Comparison of ENCODE assay signal across 24 mouse cellular contexts in genomic region chr13:113657204-113657603, GRCm38 (mm10). TPM values are rescaled to one million over a fixed set of nuclear protein-coding genes. Genes with fewer than 3 reads are reported as not detected.
DNase-seq lines count a peak whose midpoint lies in the region; ATAC-seq lines count a peak whose summit lies in the region.
"Had no signal": no experiment of that assay in that cellular context is flagged by ENCODE, and none has a peak within 500 bp of the region (broad histone marks: within the 10 kb centered on the region; RNA-seq: fewer than 3 reads in every experiment).

No protein-coding gene starts in this region.

- H3K36me3 ChIP-seq in heart, embryonic 13.5 days: peaks cover 8% of the 10 kb centered on the region
- H3K36me3 ChIP-seq: forebrain, embryonic 12.5 days; G1E; midbrain, embryonic 12.5 days; neural tube, embryonic 15.5 days had no signal

- no peaks in the 10 kb centered on the region for H3K27me3 ChIP-seq in heart, embryonic 13.5 days (replicated peaks)
- H3K27me3 ChIP-seq: forebrain, embryonic 12.5 days; midbrain, embryonic 12.5 days had no signal

- ATAC-seq in heart, embryonic 13.5 days (ENCODE audit: extremely low read depth, insufficient number of reproducible peaks, low FRiP score, low TSS enrichment): no peak
- ATAC-seq in granulocyte monocyte progenitor cell, adult 5-6 weeks (replicated peaks; ENCODE audit: poor library complexity, severe bottlenecking): peak; percentile 92
- ATAC-seq: CD4-positive, CD25-positive, alpha-beta regulatory T cell, adult 4 months; hindbrain, postnatal 0 days had no signal

- WGBS in heart, embryonic 13.5 days: 36% methylated on average over 7 of the region's 7 CpGs

- peak overlapping the region; percentile 67 for H3K9ac ChIP-seq in heart, embryonic 13.5 days
- H3K9ac ChIP-seq: forebrain, embryonic 12.5 days; midbrain, embryonic 12.5 days; neural tube, embryonic 15.5 days had no signal

- H3K4me2 ChIP-seq in heart, embryonic 13.5 days: peak overlapping the region; percentile 58
- H3K4me2 ChIP-seq: forebrain, embryonic 12.5 days; midbrain, embryonic 12.5 days; neural tube, embryonic 15.5 days had no signal

- peaks cover 4% of the 10 kb centered on the region; the same call in 1 of the 2 replicates for H3K9me3 ChIP-seq in heart, embryonic 13.5 days
- H3K9me3 ChIP-seq: forebrain, embryonic 12.5 days; G1E; midbrain, embryonic 12.5 days; neural tube, embryonic 15.5 days had no signal

- H3K4me3 ChIP-seq in heart, embryonic 13.5 days: peak overlapping the region; percentile 33
- H3K4me3 ChIP-seq: forebrain, embryonic 12.5 days; midbrain, embryonic 12.5 days; neural tube, embryonic 15.5 days had no signal

- DNase-seq in heart, postnatal 10 days: no peak
- DNase-seq in left cerebral cortex, postnatal 14 days (ENCODE audit: low spot score in 2 of 2): peak; percentile 48 to 53
- DNase-seq in left cerebral cortex, adult 8-10 months (ENCODE audit: low spot score in 2 of 2): no peak
- peak; percentile 70 for DNase-seq in telencephalon, adult 2 months (ENCODE audit: low read depth, low spot score)
- DNase-seq in kidney, postnatal 25 days: no peak
- DNase-seq: cerebellum, adult 9-10 months; embryo, embryonic 11 days; kidney, adult 11 months; kidney, postnatal 10 days; left cerebral cortex, postnatal 4 days; lung, adult 18-20 months; lung, postnatal 36 days had no signal

- peak overlapping the region; percentile 77 for H3K27ac ChIP-seq in heart, embryonic 13.5 days (replicated peaks)
- H3K27ac ChIP-seq: forebrain, embryonic 12.5 days; hindbrain, postnatal 0 days; midbrain, embryonic 12.5 days; neural tube, embryonic 15.5 days had no signal

- peaks cover 32% of the 10 kb centered on the region for H3K4me1 ChIP-seq in heart, embryonic 13.5 days
- H3K4me1 ChIP-seq: midbrain, embryonic 12.5 days; neural tube, embryonic 15.5 days had no signal

- intact Hi-C loops in heart, postnatal 10 days (cut with DNase I): no loop called here
- intact Hi-C loops in left cerebral cortex, postnatal 14 days (cut with DNase I): no loop called here

RNA-seq across cellular contexts. Expression of gene Hspb3, which starts 6.3 kb away (rescaled TPM):
- polyA plus RNA-seq in heart, embryonic 13.5 days (2015; fragmentation: Nextera tagmentation; extraction: Ambion mirVana): 41.7 and 48.9 TPM in 2 replicates
- 10 to 100 TPM; 16.0 to 17.0 TPM for total RNA-seq in heart, postnatal 10 days (2021)
- 10 to 100 TPM in 1 of 2 experiments, 1 to 10 TPM in 1; 9.8 to 14.5 TPM for total RNA-seq in left cerebral cortex, postnatal 14 days (2021)
- total RNA-seq in left cerebral cortex, adult 8-10 months (2022): 1 to 10 TPM; 3.5 to 6.1 (median 5.2) TPM
- total RNA-seq in granulocyte monocyte progenitor cell, adult 5-6 weeks (2014; fragmentation: Nextera tagmentation): not detected in 2 replicates
- total RNA-seq in granulocyte monocyte progenitor cell, adult 5-6 weeks (2017): not detected in 2 replicates
- total RNA-seq: G1E; hematopoietic stem cell, adult 5-6 weeks; liver, adult 2 months had no signal
- polyA plus RNA-seq: CD4-positive, CD25-positive, alpha-beta regulatory T cell, adult 4 months; G1E; liver, adult 2 months; midbrain, embryonic 12.5 days; stomach, embryonic 14.5 days; thymus, postnatal 0 days had no signal

RNA-seq across cellular contexts. Expression of gene Snx18, which starts 38.8 kb away (rescaled TPM):
- polyA plus RNA-seq in heart, embryonic 13.5 days (2015; fragmentation: Nextera tagmentation; extraction: Ambion mirVana): 13.8 and 14.4 TPM in 2 replicates
- total RNA-seq in heart, postnatal 10 days (2021): 10 to 100 TPM; 32.7 to 33.7 TPM
- total RNA-seq in left cerebral cortex, postnatal 14 days (2021): 10 to 100 TPM; 22.8 to 24.6 TPM
- total RNA-seq in left cerebral cortex, adult 8-10 months (2022): 10 to 100 TPM; 21.5 to 24.6 (median 22.9) TPM
- total RNA-seq in granulocyte monocyte progenitor cell, adult 5-6 weeks (2014; fragmentation: Nextera tagmentation): 25.5 and 39.0 TPM in 2 replicates
- 46.2 and 47.1 TPM in 2 replicates for total RNA-seq in granulocyte monocyte progenitor cell, adult 5-6 weeks (2017)
- polyA plus RNA-seq: G1E had no signal

Comparison
In these comparisons a context has a peak if more than half of its experiments do, and no peak if none do; other contexts are left out.
1. DNase-seq: peak in left cerebral cortex, postnatal 14 days (2 of 2) and telencephalon, adult 2 months (single experiment); none in heart, postnatal 10 days (0 of 2), left cerebral cortex, adult 8-10 months (0 of 2) and kidney, postnatal 25 days (0 of 2).
2. RNA of gene Hspb3, which starts 6.3 kb away (total RNA-seq): 16.0 to 17.0 TPM in heart, postnatal 10 days, 9.8 to 14.5 TPM in left cerebral cortex, postnatal 14 days and 3.5 to 6.1 TPM in left cerebral cortex, adult 8-10 months; not detected in granulocyte monocyte progenitor cell, adult 5-6 weeks; every median in the first group is over 4 times any median in the second.